Mouse (Mus musculus): ENCODE data around the gene Mrpl55.
A peak's percentile ranks its signal among the peaks of the same experiment; 100 is the strongest.

Gene Mrpl55

GRCm38 (mm10) chr11:59202081-59202995 is at the start of gene Mrpl55:
TSS of gene Mrpl55 (plus strand) at chr11:59202486.
- DNase-seq (ENCODE audit: low spot score in 2 of 2), result peak; percentile 90 to 96

GRCm38 (mm10) chr11:59154220-59154619 is 48.1 kb upstream of the Mrpl55 start:
- DNase-seq (ENCODE audit: low spot score in 2 of 2), result no peak

- no peak for DNase-seq (ENCODE audit: low spot score in 2 of 2)
These were observed 46.4 kb upstream of the Mrpl55 start for GRCm38 (mm10) chr11:59155900-59156299.

GRCm38 (mm10) chr11:59159099-59159498 is 43.2 kb upstream of the Mrpl55 start:
- no peak for DNase-seq (ENCODE audit: low spot score in 2 of 2)

- no peak for DNase-seq (ENCODE audit: low spot score in 2 of 2)
These were observed 42.7 kb upstream of the Mrpl55 start for GRCm38 (mm10) chr11:59159558-59159957.

GRCm38 (mm10) chr11:59161398-59161797 is 40.9 kb upstream of the Mrpl55 start:
- DNase-seq (ENCODE audit: low spot score in 2 of 2), result no peak

GRCm38 (mm10) chr11:59162443-59163254 is 39.6 kb upstream of the Mrpl55 start:
- no peak for DNase-seq (ENCODE audit: low spot score in 2 of 2)

GRCm38 (mm10) chr11:59163255-59164236 is 38.7 kb upstream of the Mrpl55 start, which contains the start of gene Iba57:
TSS of gene Iba57 (minus strand) at chr11:59163739.
- peak; percentile 96 to 99 for DNase-seq (ENCODE audit: low spot score in 2 of 2)

GRCm38 (mm10) chr11:59164384-59164783 is 37.9 kb upstream of the Mrpl55 start:
- no peak for DNase-seq (ENCODE audit: low spot score in 2 of 2)

GRCm38 (mm10) chr11:59165616-59166241 is 36.6 kb upstream of the Mrpl55 start:
- DNase-seq (ENCODE audit: low spot score in 2 of 2), result no peak

GRCm38 (mm10) chr11:59169807-59170206 is 32.5 kb upstream of the Mrpl55 start:
- DNase-seq (ENCODE audit: low spot score in 2 of 2), result no peak

GRCm38 (mm10) chr11:59170549-59170948 is 31.7 kb upstream of the Mrpl55 start:
- no peak for DNase-seq (ENCODE audit: low spot score in 2 of 2)

GRCm38 (mm10) chr11:59174189-59174838 is 28.0 kb upstream of the Mrpl55 start:
- no peak for DNase-seq (ENCODE audit: low spot score in 2 of 2)

- no peak for DNase-seq (ENCODE audit: low spot score in 2 of 2)
These were observed 25.8 kb upstream of the Mrpl55 start for GRCm38 (mm10) chr11:59176475-59176874.

GRCm38 (mm10) chr11:59176921-59177320 is 25.4 kb upstream of the Mrpl55 start:
- no peak for DNase-seq (ENCODE audit: low spot score in 2 of 2)

- peak; percentile 80 for DNase-seq (ENCODE audit: low spot score in 2 of 2)
These were observed 19.4 kb upstream of the Mrpl55 start, which contains the start of gene Gjc2 for GRCm38 (mm10) chr11:59182864-59183331. TSS of gene Gjc2 (minus strand) at chr11:59183213.

- peak in 1 of 2 experiments; percentile 52 for DNase-seq (ENCODE audit: low spot score in 2 of 2)
These were observed 18.5 kb upstream of the Mrpl55 start for GRCm38 (mm10) chr11:59183821-59184220.

GRCm38 (mm10) chr11:59185490-59185889 is 16.8 kb upstream of the Mrpl55 start:
- DNase-seq (ENCODE audit: low spot score in 2 of 2), result no peak

- DNase-seq (ENCODE audit: low spot score in 2 of 2), result no peak
These were observed 14.6 kb upstream of the Mrpl55 start for GRCm38 (mm10) chr11:59187706-59188105.
